Mouse (Mus musculus) left cerebral cortex, adult 8-10 months (tissue): ENCODE results near the gene Rbm38. TPM values are rescaled to one million over a fixed set of nuclear protein-coding genes. Genes with fewer than 3 reads are reported as not detected.

ENCODE experiments used
- DNase-seq, 2 experiments: peaks; one replicate each; pipeline ENCODE4 v3.0.0; 2022; ENCODE audit warnings: low spot score in 2 of 2
- total RNA-seq, 4 experiments: library from RNA; stranded (reverse); gene quantifications; 2 replicates each; pipeline ENCODE4 v1.2.4; 2022

The Rbm38 gene
- total RNA-seq, 4 experiments from 2014 or later, result 2.9 to 5.2 (median 3.6) TPM

DNA sequence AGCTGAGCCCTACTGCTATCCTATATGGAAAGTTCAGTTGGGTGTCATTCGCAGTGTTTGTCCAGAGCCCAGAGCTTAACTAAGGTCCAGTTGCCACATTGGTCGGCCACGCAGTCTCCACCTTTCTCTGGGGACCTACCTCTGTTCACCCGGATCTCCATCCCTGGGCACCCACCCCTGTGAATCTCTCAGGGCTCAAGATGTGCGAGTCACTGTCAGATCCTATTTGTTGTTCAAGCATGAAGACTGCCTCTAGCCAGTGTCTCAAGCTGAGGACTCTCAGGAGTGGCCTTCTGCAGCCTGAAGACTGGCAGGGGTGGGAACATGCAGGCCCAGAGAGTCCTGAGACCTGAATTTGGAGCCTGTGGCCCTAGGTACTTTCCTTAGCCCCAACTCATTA, 15.8 kb downstream of the Rbm38 start:
- DNase-seq, result no peak

DNA sequence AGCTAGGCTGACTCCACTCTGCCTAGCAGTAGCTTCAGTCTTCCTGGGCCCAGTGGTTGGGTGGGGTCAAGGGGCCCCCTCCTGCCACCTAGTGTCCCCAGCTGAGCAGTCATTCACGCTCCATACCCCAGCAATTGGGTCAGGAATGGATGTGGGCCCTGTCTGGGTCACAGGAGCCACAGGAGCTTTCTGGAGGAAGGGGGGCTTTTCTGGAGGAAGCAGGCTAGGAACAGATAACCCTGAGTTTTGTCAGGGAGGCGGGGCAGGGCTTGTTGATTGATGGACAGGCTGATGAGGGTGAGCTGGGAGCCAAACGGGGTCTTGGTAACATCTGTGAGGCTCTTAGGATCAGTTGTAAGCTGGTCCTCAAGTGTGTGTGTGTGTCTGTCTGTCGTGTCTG, 16.3 kb downstream of the Rbm38 start:
- no peak for DNase-seq

DNA sequence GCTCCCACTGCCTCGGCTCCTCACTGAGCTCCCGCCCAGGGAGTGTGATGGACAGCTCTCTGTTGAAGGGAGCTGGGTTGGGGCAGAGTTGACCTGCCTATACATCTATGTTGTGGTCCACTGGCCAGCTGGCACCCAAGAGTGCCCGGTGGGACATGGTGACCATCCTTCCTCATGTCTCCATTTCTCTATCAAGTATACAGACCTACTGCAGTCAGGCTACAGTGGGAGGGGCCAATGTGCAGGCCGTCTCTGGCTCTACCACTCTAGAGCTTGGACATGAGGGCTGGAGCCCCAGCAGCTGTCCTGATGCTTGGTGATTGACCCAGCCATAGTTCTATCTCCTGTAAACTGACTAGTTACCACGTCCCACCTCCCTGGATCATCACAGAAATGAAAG, 17.0 kb downstream of the Rbm38 start:
- DNase-seq, result no peak

DNA sequence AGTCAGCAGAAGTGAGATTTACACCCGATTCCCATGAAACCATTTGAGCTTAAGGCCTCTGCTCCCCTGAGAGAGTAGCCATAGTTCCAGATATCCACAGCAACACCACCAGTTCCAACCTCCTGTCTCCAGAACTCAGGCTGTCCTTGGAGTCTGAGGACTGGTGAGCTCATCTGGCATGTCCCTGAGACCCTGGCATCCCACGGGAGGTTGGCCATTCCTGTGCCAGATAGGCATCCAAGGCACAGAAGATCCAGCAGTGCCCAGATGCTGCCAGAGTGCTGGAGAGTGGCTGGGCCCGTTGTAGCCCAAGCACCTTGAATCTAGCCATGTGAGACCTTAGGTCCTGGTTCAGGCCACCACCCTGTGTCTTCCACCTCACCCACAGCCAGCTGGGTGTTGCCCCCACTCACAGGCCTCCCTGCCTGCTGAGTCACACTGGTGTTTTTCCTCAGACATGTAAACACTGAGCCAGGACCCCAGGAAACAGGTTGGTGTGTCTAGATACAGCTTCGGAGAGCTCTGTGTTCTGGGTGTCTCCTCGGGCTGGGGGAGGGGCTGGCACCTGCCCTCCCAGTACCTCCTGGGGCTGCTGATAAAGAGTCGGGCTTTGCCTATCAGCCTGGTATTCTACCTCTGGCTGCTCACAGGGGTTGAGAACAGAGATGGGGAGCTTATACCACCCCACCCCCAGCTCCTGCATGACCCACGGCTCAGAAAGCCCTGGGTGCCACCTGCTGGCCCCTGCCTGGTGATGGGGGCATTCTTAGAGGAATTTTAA, 17.7 kb downstream of the Rbm38 start:
- DNase-seq, result no peak

DNA sequence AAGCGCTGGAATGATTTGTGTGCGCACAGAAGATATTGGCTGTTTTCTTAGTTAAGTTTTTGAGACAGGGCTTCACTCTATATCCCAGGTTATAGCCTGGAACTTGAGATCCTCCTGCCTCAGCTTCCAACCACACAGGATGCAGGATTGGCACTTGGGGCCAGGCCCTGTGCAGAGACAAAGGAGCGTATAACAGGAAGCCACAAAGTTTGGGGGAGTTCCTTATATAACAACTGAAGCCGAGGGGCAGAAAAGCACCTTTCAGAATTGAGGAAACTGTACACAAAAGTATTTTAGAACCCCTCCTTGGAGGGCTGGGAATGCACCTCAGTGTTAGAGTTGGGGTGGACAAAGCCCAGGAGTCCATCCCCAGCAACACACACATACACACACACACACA, 18.7 kb downstream of the Rbm38 start:
- DNase-seq, result no peak

DNA sequence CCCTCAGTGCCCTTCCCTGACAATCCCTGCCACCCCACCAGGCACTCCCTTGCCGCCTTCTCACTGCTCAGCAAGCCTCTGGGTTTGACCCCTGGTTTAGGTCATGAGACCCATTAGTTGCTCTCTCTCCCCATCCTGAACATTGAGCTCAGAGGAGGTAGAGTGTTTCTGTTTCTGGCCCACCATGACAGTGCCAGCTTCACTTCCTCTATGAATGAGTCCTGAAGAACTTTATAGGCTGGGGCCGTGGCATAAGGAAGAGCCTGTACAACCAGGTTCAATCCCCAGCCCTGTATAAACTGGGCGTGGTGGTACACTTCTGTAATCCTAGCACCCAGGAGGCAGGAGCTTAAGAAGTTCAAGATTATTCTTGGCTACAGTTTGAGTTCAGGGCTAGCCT, 20.5 kb downstream of the Rbm38 start:
- DNase-seq, result no peak

DNA sequence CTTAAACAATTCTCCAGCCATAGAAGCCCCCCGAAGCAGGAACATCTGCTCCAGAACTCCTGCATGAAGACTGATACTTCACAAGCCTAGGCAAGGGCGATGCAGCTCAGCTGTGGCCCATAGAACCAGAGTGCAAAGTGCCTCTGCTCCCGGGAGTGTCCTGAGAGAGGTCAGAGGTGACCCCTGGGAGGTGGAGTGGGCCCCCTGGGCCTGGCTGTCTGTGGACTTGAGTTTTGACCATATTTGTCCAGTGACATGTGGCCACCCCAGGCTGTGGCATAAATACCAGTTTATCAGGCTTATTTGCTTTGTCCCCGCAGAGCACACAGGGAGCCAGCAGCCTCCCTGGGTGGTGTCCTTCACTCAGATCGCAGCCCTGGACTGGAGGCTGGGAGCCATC, 20.9 kb downstream of the Rbm38 start:
- DNase-seq, result no peak

DNA sequence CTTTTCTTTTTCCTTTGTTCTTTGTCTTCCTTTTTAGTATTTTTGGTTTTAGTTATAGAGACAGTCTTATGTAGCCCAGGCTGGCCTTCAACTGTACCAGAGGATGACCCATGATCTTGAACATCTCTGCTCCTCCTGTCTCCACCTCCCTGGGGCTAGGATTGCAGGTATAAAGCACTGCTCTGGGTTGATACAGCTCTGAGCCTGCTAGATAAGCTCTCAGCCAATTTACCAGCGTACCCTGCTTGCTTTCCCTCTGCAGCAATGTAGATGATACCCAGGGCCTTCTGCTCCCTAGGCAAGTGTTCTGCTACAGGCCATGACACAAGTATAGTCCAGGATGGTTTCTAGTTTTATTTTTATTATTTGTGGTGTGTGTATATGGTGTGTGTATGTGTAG, 21.6 kb downstream of the Rbm38 start:
- DNase-seq, result no peak

DNA sequence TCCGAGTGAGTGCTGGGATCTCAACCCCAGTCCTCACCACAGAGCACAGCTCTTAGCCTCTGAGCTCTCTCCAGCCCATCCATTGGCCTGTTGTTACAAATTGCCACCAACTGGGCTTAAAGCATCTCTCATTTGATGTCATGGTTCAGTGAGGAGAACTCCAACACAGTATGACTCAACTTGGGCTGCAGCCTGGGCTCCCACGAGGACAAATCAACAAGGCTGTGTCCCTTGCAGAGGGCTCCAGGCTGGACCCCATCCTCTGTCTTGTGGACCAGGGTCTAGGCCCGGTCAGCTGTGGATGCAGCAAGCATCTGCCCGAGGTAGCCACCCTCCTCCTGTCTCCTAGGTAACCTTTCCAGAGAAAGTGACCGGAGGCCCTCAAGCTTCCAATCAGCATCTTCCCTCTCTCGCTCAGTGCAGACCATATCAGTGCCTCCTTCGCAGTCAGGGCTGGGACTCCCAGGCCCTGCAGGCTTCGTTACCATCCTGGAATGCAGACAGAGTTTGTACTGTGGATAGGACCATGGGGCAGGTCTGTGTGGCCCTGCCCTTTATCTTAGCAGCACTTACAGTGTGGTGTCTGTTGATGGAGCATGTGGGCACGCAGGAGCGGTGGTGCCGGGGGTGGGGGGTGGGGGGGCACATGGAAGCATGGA, 22.3 kb downstream of the Rbm38 start:
- no peak for DNase-seq

DNA sequence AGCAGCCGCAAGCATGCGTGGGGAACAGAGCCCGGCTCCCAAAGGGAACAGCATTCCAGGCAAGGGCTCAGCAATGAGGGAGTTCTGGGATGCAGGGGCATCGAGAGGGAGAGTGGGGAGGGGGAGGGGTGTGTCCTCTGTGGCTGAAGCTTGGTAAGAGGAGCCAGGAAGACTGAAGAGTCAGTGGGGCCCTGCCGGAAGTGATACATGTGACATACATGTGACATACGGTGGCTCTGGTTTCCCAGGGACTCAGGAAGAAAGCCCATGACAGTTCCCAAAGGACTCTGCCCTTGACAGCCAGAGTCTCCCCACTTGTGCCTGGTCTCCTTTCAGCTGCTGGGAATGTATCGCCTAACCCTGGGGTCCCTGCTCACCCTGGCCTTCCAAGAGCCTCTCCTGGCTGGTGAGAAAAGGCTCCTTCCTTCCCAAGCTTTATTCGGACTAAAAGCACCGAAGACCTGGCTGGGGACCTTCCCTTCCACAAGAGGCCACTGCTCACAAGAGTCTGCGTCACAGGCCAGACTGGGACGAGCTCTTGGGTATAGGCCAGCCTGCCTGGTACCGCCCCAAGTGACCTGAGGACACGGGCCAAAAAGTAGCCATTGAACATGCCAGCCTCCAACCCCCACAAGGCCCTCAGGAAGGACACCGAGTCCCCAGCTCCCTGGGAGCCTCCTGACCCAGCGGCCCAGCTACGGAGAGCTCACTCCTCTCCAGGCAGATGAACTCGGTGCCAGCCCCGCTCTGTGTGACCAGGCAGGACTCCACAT, 24.1 kb downstream of the Rbm38 start:
- no peak for DNase-seq

DNA sequence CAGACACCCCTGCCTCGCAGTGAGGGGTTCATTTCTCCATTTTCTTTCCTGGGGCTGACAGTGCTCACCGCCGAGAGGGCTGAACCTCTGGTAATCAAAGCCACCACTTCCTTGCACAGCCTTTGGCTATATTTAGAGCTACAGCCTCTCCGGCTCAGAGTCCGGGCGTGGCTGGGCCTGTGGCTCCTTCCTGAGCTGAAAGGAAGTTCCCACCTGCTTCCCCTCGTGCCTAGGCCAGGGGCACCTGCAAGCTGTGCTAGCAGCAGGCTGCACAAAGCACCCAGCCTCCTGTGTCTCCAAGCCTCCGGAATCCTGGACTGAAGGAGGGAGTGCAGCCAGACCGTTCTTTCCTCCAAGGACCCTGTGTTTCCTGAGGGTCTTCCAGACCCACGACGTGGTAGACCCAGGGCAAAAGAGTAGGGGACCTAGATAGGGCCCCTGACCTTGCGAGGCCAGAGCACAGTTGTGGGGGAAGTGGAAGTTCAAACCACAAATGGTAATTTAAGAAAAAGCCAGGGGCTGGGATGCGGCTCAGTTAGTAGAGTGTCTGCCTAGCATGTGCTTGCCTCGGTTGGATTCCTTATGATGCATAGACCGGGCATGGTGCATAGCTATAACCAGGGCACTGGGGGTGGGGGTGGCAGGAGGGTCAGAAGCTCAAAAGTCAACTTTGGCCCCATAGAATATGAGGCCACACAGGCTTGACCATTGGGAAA, 26.4 kb downstream of the Rbm38 start:
- DNase-seq, result no peak

DNA sequence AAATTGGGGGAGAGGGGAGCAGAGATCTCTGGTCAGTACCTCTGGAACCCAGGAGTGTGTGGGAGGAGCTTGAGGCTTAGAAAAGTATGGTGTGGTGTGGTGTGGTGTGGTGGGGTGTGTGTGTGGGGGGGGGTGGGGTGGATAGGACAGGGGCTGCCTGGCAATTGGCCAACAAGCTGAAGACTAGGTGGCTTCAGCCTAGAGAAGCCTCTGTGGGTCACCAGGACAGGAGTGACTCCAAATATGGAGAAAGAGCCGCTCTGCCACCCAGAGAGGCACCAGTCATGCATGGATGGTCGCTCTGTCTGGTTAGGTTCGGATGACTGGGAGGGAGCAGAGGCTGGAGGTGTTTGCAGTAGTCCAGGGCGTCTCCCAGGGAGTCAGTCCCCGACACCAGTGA, 27.2 kb downstream of the Rbm38 start:
- DNase-seq, result no peak

DNA sequence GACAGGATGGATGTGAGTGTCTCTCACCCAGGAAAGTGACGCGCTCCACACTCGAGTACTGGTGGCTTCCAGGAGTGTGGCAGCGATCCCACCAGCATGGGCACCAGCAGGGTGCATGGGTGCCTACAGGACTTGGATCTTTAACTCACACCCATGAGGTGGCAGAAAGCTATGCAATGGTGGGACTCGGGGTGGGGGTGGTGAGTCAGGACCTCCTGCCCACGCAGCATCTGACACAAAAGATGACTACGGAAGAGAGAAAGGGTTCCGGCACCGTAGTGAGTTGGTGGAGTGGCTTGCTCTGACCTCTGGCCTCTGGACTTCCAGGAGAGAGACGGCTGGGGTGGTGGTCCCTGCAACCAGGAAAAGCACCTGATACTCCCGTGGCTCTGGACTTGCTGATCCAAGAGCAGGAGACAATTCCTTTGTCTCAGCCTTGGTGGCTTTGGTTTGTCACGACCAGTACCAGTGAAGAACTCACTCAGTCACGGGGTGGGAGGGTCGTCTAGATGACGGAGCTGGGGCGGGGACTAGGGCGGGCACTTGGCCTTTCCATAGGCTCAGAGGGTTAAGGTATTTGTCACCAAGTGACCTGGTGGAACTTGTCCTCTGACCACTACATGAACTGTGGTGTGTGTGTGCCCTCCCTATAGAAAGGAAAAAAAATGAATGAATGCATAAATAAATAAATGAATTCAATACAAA, 27.9 kb downstream of the Rbm38 start:
- DNase-seq, result no peak

DNA sequence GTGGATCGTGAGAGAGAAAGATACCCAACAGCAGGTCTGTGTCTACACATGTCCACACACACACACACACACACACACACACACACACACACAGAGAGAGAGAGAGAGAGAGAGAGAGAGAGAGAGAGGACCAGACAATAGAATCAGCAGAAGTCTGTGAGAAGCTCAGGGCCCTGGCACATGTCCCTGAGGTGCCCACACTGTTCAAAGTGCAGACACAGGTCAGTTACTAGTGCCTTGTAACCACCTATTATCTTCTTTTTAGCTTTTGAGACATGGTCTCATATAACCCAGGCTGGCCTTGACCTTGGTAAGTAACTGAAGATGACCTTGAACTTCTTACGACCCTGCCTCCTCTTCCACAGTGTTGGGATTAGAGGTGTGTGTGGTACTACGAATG, 28.9 kb downstream of the Rbm38 start:
- DNase-seq, result no peak

DNA sequence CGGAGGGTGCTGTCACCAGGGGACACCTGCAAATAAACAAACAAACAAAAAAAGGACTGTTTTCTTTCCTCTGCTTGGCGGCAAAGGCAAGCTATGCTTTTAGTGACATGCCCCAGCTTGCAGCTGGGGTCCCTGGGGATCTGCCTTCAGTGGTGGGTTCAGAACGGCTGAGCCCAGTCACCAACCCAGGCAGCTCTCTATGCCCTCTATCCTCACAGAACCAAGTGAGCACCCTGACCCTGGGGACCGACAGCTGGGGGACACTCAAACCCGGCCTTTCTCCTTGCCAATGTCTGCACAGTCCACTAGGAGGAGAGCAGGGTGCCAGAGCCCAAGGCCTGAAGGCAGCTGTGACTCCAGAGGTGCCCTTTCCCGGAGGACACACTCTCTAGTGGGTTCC, 29.5 kb downstream of the Rbm38 start:
- DNase-seq, result no peak

DNA sequence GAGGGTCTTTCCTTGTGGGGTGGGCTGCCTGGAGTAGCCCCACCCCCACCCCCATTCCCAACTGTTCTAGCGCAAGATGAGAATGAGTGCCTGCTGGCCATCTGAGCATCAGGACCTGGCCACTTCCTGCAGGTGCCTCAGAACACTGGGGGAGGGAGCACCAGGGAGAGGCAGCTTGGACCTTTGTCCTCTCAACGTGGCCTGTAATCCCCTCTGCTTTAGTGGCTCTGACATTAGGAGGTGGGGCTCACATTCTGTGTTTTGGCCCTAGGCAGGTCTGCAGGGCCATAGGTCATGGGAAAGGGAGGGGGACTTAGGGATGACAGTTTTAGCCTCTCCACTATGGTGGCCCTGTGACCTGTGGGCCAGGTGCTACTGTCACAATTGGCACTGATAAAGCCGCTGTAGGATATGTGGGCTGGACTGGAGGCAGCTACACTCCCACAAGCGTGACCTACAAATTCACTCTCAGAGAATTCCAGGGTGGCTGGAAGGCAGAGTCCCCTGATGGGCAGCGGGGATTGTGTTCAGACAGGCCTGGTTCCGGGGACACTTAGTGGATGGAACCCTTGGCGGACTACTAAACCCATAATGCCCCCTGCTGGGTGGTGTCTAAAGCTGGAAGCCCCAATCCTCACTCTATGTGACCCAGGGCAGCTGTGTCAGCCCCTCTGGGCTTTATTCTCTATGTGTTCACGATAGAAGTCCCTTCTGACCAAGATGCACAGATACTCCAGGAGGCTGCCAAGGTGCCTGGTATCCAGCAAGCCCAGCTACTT, 30.5 kb downstream of the Rbm38 start:
- DNase-seq, result no peak

DNA sequence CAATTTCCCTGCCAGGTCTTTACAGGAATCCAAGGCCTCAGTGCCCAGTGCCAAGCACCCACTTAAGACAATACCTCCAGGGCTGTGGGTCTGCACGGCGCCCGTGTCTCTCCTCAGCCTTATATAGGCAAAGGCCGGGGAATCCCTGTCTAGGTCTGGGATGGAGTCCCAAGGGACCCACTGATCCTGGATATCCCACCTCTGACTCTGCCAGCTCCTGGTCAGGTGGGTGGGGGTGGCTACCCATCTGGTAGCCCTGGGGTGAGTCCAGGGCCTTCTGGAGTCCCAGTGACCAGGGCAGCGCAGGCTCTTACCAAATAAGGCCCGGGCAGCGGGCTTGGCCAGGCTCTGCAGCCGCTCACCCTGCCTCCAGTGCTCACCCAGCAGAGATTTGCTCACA, 32.6 kb downstream of the Rbm38 start:
- DNase-seq, result no peak

DNA sequence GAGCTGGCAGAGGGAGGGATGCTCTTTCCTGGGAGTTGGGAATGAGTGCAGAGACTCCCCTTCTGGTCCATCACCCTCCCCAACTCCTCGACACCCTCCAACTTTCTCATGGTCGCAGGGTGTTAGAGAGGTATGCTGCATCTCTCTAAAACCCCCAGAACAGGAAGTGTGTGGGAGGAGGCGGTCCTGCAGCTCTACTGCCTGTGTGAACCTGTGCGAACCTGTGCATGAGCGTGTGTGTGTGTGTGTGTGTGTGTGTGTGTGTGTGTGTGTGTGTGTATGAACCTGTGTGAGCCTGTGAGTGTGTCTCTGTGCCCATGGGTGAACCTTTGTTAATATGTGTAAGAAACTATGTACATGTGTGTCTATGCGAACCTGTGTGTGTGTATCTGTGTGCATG, 33.5 kb downstream of the Rbm38 start:
- DNase-seq, result no peak

DNA sequence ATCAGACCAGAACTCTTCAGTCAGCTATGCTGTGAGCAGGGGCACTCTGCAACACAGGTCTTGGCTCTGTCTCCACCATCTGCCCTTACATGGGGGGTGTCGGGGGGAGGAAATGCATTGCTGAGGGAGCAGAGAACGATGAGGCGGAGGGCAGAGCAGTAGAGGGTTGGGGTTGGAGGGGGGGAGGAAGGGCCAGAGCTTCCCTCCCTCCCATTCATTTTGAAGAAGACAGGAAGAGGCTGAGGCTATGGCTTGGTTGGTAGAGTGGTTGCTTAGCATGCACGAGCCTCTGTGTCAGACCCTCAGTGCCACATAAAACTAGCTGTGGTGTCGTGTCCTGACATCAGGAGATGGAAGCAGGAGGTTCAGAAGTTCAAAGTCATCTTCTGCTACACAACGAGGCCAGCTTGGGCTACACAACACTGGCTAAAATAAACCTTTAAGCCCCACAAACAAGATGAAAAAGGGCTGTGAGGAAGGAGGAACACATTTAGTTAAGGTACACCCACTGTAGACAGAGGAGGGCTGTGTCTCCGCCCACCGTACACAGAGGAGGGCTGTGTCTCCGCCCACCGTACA, 36.1 kb downstream of the Rbm38 start:
- no peak for DNase-seq

DNA sequence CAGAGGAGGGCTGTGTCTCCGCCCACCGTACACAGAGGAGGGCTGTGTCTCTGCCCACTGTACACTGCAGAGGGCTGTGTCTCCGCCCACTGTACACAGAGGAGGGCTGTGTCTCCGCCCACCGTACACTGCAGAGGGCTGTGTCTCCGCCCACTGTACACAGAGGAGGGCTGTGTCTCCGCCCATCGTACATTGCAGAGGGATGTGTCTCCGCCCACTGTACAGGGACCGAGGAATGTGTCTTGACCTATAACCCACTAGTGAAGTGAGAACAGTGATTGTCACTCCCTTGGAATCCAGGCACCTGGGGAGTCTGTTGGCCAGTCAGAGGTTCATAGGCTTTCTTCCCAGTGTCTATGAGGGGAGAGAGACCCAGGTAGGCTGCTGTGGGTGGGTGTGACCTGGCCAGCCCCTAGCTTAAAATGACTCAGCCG, 36.6 kb downstream of the Rbm38 start:
- DNase-seq, result no peak
